Mouse (Mus musculus): ENCODE measurements around the gene Sept7. TPM values are rescaled to one million over a fixed set of nuclear protein-coding genes. Genes with fewer than 3 reads are reported as not detected.

Gene Sept7
- total RNA-seq, 2 experiments from 2014 or later: 62.9 to 78.4 TPM

DNA sequence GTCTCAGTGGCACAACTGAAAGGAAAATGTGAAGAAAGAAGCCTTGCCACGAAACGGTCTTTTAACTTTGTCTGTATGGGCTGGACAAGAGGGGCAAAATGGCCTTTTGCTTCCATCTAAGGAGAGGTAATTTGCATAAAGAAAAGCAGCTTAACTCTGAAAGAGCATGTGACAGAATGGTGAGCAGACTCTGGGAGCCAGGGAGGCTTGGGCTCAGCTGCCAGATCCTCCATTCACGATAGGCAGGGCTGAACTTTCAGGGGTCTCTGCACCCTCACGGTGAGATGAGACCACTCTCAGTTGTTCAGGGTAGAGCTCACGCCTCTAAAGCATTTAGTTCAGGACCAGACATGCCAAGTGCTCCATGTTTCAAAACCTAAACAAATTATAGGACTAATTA is 105.8 kb downstream of the Sept7 start:
- DNase-seq (ENCODE audit: low spot score): no peak

Other genes with a start within 250 kb of the Sept7 start
- gene Gm10181, start 163.0 kb upstream of the Sept7 start, total RNA-seq (2021): not detected
- gene Herpud2, start 100.6 kb upstream of the Sept7 start, total RNA-seq (2021): 10 to 100 TPM; 42.9 to 51.3 TPM
- 100 to 1,000 TPM; 125 to 132 TPM for gene Eepd1, start 229.1 kb downstream of the Sept7 start, total RNA-seq (2021)